Mouse (Mus musculus) olfactory bulb, adult 2 months (tissue): ENCODE measurements around the gene Fignl2.

Source experiments
- CTCF ChIP-seq: fragments of 200-500 bp; IDR thresholded peaks from 2 replicates; pipeline ENCODE4 v1.5.1; 2012; ENCODE audit warnings: low read depth, mild to moderate bottlenecking, low read length, moderate library complexity; ENCODE audit not compliant: insufficient read depth
- POLR2A ChIP-seq: fragments of 200-500 bp; IDR thresholded peaks from 2 replicates; pipeline ENCODE4 v1.6.1; 2012; ENCODE audit warnings: mild to moderate bottlenecking, low read depth, low read length, moderate library complexity; ENCODE audit not compliant: insufficient read depth

DNA sequence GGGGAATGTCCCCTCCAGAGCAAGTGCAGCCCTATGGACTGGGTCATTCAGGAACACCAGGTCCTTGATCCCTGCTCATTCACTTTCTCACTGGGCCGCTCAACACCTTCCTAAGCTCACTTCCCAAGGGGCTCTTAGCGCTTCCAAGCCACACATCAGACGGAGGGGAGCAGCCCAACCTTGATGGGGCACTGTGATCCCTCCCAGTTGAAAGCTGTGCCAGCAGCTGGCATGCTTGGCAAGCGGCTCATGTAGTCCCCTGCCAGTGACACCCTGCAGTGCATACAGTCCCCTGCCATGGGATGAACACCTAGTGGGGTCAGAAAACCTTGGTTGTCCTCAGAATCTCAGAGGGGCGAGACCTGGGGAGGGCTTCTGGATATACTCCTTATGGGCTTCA, 4.3 kb downstream of the Fignl2 start:
- no peak for TF ChIP-seq CTCF
- no peak for TF ChIP-seq POLR2A
